Mouse (Mus musculus): Measurements from ENCODE around the gene Tob2. TPM values are rescaled to one million over a fixed set of nuclear protein-coding genes. Genes with fewer than 3 reads are reported as not detected.

Tob2 gene
- total RNA-seq, 1 experiment = 20.9 TPM

- Histone ChIP-seq H3K27ac (ENCODE audit: insufficient read depth, low read depth, low read length, poor library complexity, severe bottlenecking) (no peak overlapping the region), H3K36me3 (ENCODE audit: control insufficient read depth, insufficient read depth, low read length, poor library complexity, severe bottlenecking) (peaks cover 14% of the 10 kb centered on the region; the same call in 1 of the 2 replicates), H3K9me3 (ENCODE audit: control insufficient read depth, insufficient read depth, low read depth, low read length) (no peaks in the 10 kb centered on the region), H3K4me3 (ENCODE audit: insufficient read depth in 1 of 2, low read depth in 1 of 2, low read length in 2 of 2, poor library complexity in 1 of 2, severe bottlenecking in 1 of 2) (no peak overlapping the region), H3K4me1 (ENCODE audit: control insufficient read depth in 2 of 2, insufficient read depth in 2 of 2, low read length in 2 of 2, poor library complexity in 1 of 2) (no peaks in the 10 kb centered on the region), H3K9ac (ENCODE audit: insufficient read depth, low read depth, low read length, poor library complexity, severe bottlenecking) (no peak overlapping the region)
- TF ChIP-seq HCFC1 (IDR thresholded peaks at IDR 0.05; ENCODE audit: borderline replicate concordance, insufficient read depth, low read length) = no peak
- TF ChIP-seq ZNF384 (IDR thresholded peaks at IDR 0.05; ENCODE audit: low read depth, low read length) = no peak
- TF ChIP-seq MAFK (IDR thresholded peaks at IDR 0.05; ENCODE audit: insufficient read depth, low read depth, low read length) = no peak
- TF ChIP-seq ZC3H11A (IDR thresholded peaks at IDR 0.05; ENCODE audit: borderline replicate concordance, low read depth, low read length) = no peak
- no peak for TF ChIP-seq CHD2 (IDR thresholded peaks at IDR 0.05; ENCODE audit: low read depth, low read length)
- DNase-seq (ENCODE audit: low read depth, low spot score) = no peak
- in situ Hi-C loops (cut with MboI; ENCODE audit: low sequenced_read_pairs in 2 of 2, unreplicated experiment in 2 of 2) = no loop called here
These were observed 33.8 kb downstream of the Tob2 start for GRCm38 (mm10) chr15:81824832-81825231.

- Histone ChIP-seq H3K36me3 (ENCODE audit: control insufficient read depth, insufficient read depth, low read length, poor library complexity, severe bottlenecking) (peaks cover 12% of the 10 kb centered on the region; the same call in 1 of the 2 replicates), H3K4me1 (ENCODE audit: control insufficient read depth in 2 of 2, insufficient read depth in 2 of 2, low read length in 2 of 2, poor library complexity in 1 of 2) (no peaks in the 10 kb centered on the region), H3K9ac (ENCODE audit: insufficient read depth, low read depth, low read length, poor library complexity, severe bottlenecking) (no peak overlapping the region), H3K4me3 (ENCODE audit: insufficient read depth in 1 of 2, low read depth in 1 of 2, low read length in 2 of 2, poor library complexity in 1 of 2, severe bottlenecking in 1 of 2) (no peak overlapping the region), H3K9me3 (ENCODE audit: control insufficient read depth, insufficient read depth, low read depth, low read length) (no peaks in the 10 kb centered on the region), H3K27ac (ENCODE audit: insufficient read depth, low read depth, low read length, poor library complexity, severe bottlenecking) (no peak overlapping the region)
- no peak for TF ChIP-seq MAFK (IDR thresholded peaks at IDR 0.05; ENCODE audit: insufficient read depth, low read depth, low read length)
- TF ChIP-seq ZNF384 (IDR thresholded peaks at IDR 0.05; ENCODE audit: low read depth, low read length) = no peak
- TF ChIP-seq CHD2 (IDR thresholded peaks at IDR 0.05; ENCODE audit: low read depth, low read length) = no peak
- TF ChIP-seq ZC3H11A (IDR thresholded peaks at IDR 0.05; ENCODE audit: borderline replicate concordance, low read depth, low read length) = no peak
- no peak for DNase-seq (ENCODE audit: low read depth, low spot score)
- in situ Hi-C loops (cut with MboI; ENCODE audit: low sequenced_read_pairs in 2 of 2, unreplicated experiment in 2 of 2) = no loop called here
These were observed 36.0 kb downstream of the Tob2 start for GRCm38 (mm10) chr15:81822631-81823030.

DNA sequence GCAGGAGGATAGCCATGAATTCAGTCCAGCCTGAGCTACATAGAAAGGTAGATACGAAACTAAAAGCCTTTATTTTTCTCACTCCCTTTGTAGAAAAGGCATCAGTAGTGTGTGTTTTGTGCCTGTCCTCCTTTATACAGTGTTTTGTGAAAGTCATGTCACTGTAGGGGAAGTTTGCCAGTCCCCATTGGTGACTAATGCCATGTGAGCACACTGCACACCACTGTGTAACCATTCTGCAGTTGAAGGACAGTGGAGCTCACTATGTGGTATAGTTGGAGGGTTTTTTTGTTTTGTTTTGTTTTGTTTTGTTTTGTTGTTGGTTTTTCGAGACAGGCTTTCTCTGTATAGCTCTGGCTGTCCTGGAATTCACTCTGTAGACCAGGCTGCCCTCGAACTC is 40.2 kb downstream of the Tob2 start:
- peaks cover 9% of the 10 kb centered on the region; the same call in 1 of the 2 replicates for H3K36me3 ChIP-seq (ENCODE audit: control insufficient read depth, insufficient read depth, low read length, poor library complexity, severe bottlenecking)
- H3K4me3 ChIP-seq (ENCODE audit: insufficient read depth in 1 of 2, low read depth in 1 of 2, low read length in 2 of 2, poor library complexity in 1 of 2, severe bottlenecking in 1 of 2) = no peak overlapping the region
- no peaks in the 10 kb centered on the region for H3K4me1 ChIP-seq (ENCODE audit: control insufficient read depth in 2 of 2, insufficient read depth in 2 of 2, low read length in 2 of 2, poor library complexity in 1 of 2)
- no peak overlapping the region for H3K27ac ChIP-seq (ENCODE audit: insufficient read depth, low read depth, low read length, poor library complexity, severe bottlenecking)
- TF ChIP-seq MAFK (IDR thresholded peaks at IDR 0.05; ENCODE audit: insufficient read depth, low read depth, low read length) = no peak
- no peak for TF ChIP-seq ZC3H11A (IDR thresholded peaks at IDR 0.05; ENCODE audit: borderline replicate concordance, low read depth, low read length)
- no peak for TF ChIP-seq HCFC1 (IDR thresholded peaks at IDR 0.05; ENCODE audit: borderline replicate concordance, insufficient read depth, low read length)
- no peak for TF ChIP-seq CHD2 (IDR thresholded peaks at IDR 0.05; ENCODE audit: low read depth, low read length)
- TF ChIP-seq ZNF384 (IDR thresholded peaks at IDR 0.05; ENCODE audit: low read depth, low read length) = no peak
- H3K9ac ChIP-seq (ENCODE audit: insufficient read depth, low read depth, low read length, poor library complexity, severe bottlenecking) = no peak overlapping the region
- in situ Hi-C loops (cut with MboI; ENCODE audit: low sequenced_read_pairs in 2 of 2, unreplicated experiment in 2 of 2) = no loop called here
- no peak for DNase-seq (ENCODE audit: low read depth, low spot score)
- no peaks in the 10 kb centered on the region for H3K9me3 ChIP-seq (ENCODE audit: control insufficient read depth, insufficient read depth, low read depth, low read length)

- no peak overlapping the region for H3K4me3 ChIP-seq (ENCODE audit: insufficient read depth in 1 of 2, low read depth in 1 of 2, low read length in 2 of 2, poor library complexity in 1 of 2, severe bottlenecking in 1 of 2)
- in situ Hi-C loops (cut with MboI; ENCODE audit: low sequenced_read_pairs in 2 of 2, unreplicated experiment in 2 of 2) = no loop called here
- peaks cover 0 to 6% of the 10 kb centered on the region in 2 experiments; a peak in 2 of 4 replicates for H3K4me1 ChIP-seq (ENCODE audit: control insufficient read depth in 2 of 2, insufficient read depth in 2 of 2, low read length in 2 of 2, poor library complexity in 1 of 2)
- no peaks in the 10 kb centered on the region for H3K9me3 ChIP-seq (ENCODE audit: control insufficient read depth, insufficient read depth, low read depth, low read length)
- H3K36me3 ChIP-seq (ENCODE audit: control insufficient read depth, insufficient read depth, low read length, poor library complexity, severe bottlenecking) = peaks cover 5% of the 10 kb centered on the region; the same call in 1 of the 2 replicates
- no peak overlapping the region for H3K27ac ChIP-seq (ENCODE audit: insufficient read depth, low read depth, low read length, poor library complexity, severe bottlenecking)
- no peak for TF ChIP-seq MAFK (IDR thresholded peaks at IDR 0.05; ENCODE audit: insufficient read depth, low read depth, low read length)
- TF ChIP-seq ZNF384 (IDR thresholded peaks at IDR 0.05; ENCODE audit: low read depth, low read length) = no peak
- no peak for TF ChIP-seq CHD2 (IDR thresholded peaks at IDR 0.05; ENCODE audit: low read depth, low read length)
- no peak for TF ChIP-seq ZC3H11A (IDR thresholded peaks at IDR 0.05; ENCODE audit: borderline replicate concordance, low read depth, low read length)
- no peak overlapping the region for H3K9ac ChIP-seq (ENCODE audit: insufficient read depth, low read depth, low read length, poor library complexity, severe bottlenecking)
- DNase-seq (ENCODE audit: low read depth, low spot score) = no peak
These were observed 43.8 kb downstream of the Tob2 start for GRCm38 (mm10) chr15:81814716-81815370.

All from ES-E14 (cell line).